Comparison of ENCODE assay signal across 10 mouse cellular contexts in the genomic region with DNA sequence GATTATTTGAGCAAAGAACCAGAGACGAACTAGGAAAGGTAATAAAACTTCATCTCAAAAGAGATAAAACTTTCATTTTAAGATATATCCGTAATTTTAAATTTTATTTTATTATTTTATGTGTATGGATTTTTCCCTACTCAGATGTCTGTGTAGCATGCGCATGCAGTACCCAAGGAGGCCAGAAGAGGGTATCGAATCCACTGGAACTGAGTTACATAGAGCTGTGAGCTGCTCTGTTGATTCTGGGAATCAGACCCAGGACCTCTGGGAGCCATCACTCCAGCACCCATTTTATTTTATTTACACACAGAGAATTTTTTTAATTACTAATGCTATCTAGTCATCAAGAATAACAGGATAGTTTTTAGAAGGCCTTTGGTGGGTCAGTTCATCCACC. TPM values are rescaled to one million over a fixed set of nuclear protein-coding genes. Genes with fewer than 3 reads are reported as not detected.
DNase-seq lines count a peak whose midpoint lies in the region; ATAC-seq and TF ChIP-seq lines count a peak whose summit lies in the region.
"Had no signal": no experiment of that assay in that cellular context is flagged by ENCODE, and none has a peak within 500 bp of the region (broad histone marks: within the 10 kb centered on the region; RNA-seq: fewer than 3 reads in every experiment).

No protein-coding gene starts in this region.

- DNase-seq in adrenal gland, postnatal 10 days: peak; percentile 65
- no peak for DNase-seq in adrenal gland, adult 8-10 months
- no peak for DNase-seq in left cerebral cortex, adult 2 months (ENCODE audit: extremely low spot score in 1 of 2, low spot score in 2 of 2)
- no peak for DNase-seq in left cerebral cortex, adult 11 months (ENCODE audit: low spot score)
- peak; percentile 25 for DNase-seq in embryo, embryonic 9.5 days (ENCODE audit: extremely low spot score)
- DNase-seq in ovary, postnatal 36 days (ENCODE audit: low spot score): no peak

- TF ChIP-seq CTCF in left cerebral cortex, adult 2 months (IDR thresholded peaks at IDR 0.05): peak; percentile 74
- peak; percentile 44; the same call in 1 of the 2 replicates for TF ChIP-seq CTCF in small intestine, adult 2 months (IDR thresholded peaks at IDR 0.05; ENCODE audit: extremely low read depth, insufficient read length, insufficient replicate concordance, low read depth, low read length)

- no peak for ATAC-seq in limb, embryonic 13.5 days (ENCODE audit: low FRiP score, low read depth)

- no peak overlapping the region for H3K4me2 ChIP-seq in limb, embryonic 13.5 days (replicated peaks)
- H3K4me2 ChIP-seq: heart, embryonic 13.5 days; neural tube, embryonic 12.5 days had no signal

- no peak overlapping the region for H3K9ac ChIP-seq in limb, embryonic 13.5 days
- H3K9ac ChIP-seq: heart, embryonic 13.5 days; neural tube, embryonic 12.5 days had no signal

- H3K36me3 ChIP-seq in limb, embryonic 13.5 days: no peaks in the 10 kb centered on the region
- no peaks in the 10 kb centered on the region for H3K36me3 ChIP-seq in small intestine, adult 2 months (ENCODE audit: control insufficient read depth, insufficient read depth, low read length)
- H3K36me3 ChIP-seq: heart, embryonic 13.5 days; neural tube, embryonic 12.5 days had no signal

- 61% methylated on average over 4 of the region's 4 CpGs for WGBS in limb, embryonic 13.5 days
- WGBS in small intestine, adult 2 months: 86% methylated on average over 4 of the region's 4 CpGs

- intact Hi-C loops in left cerebral cortex, adult 2 months (cut with DNase I): no loop called here

- H3K27ac ChIP-seq in left cerebral cortex, adult 2 months: no peak overlapping the region
- H3K27ac ChIP-seq in limb, embryonic 13.5 days: peak overlapping the region; percentile 44; the same call in 1 of the 2 replicates
- no peak overlapping the region for H3K27ac ChIP-seq in small intestine, adult 2 months (ENCODE audit: insufficient read depth, low read depth, low read length)
- H3K27ac ChIP-seq: heart, embryonic 13.5 days; neural tube, embryonic 12.5 days had no signal

- peaks cover 68% of the 10 kb centered on the region for H3K4me1 ChIP-seq in limb, embryonic 13.5 days
- peaks cover 29% of the 10 kb centered on the region for H3K4me1 ChIP-seq in small intestine, adult 2 months (ENCODE audit: control insufficient read depth, insufficient read depth, insufficient read length, low read length)

- no peaks in the 10 kb centered on the region for H3K27me3 ChIP-seq in limb, embryonic 13.5 days
- H3K27me3 ChIP-seq in small intestine, adult 2 months (ENCODE audit: control insufficient read depth, insufficient read depth, low read length): no peaks in the 10 kb centered on the region
- H3K27me3 ChIP-seq: heart, embryonic 13.5 days; neural tube, embryonic 12.5 days had no signal

- no peak overlapping the region for H3K4me3 ChIP-seq in left cerebral cortex, adult 2 months
- no peak overlapping the region for H3K4me3 ChIP-seq in limb, embryonic 13.5 days
- H3K4me3 ChIP-seq in small intestine, adult 2 months (ENCODE audit: low read depth, low read length): no peak overlapping the region
- H3K4me3 ChIP-seq: heart, embryonic 13.5 days; neural tube, embryonic 12.5 days had no signal

- H3K9me3 ChIP-seq in limb, embryonic 13.5 days: peaks cover 6% of the 10 kb centered on the region; the same call in 1 of the 2 replicates
- H3K9me3 ChIP-seq: heart, embryonic 13.5 days; neural tube, embryonic 12.5 days had no signal

- TF ChIP-seq POLR2A in small intestine, adult 2 months (IDR thresholded peaks at IDR 0.05; ENCODE audit: low read depth, low read length): no peak

RNA-seq across cellular contexts. Expression of gene Tom1l2, which starts 45.9 kb away (rescaled TPM):
- 10 to 100 TPM; 49.9 to 61.5 TPM for total RNA-seq in adrenal gland, postnatal 10 days (2021)
- total RNA-seq in adrenal gland, adult 8-10 months (2022): 100 to 1,000 TPM in 3 of 4 experiments, 10 to 100 TPM in 1; 98.4 to 137 (median 112) TPM
- 100 to 1,000 TPM; 216 to 221 TPM for total RNA-seq in left cerebral cortex, adult 2 months (2021)
- polyA plus RNA-seq in limb, embryonic 13.5 days (2015; fragmentation: Nextera tagmentation; extraction: Ambion mirVana): 26.4 and 27.9 TPM in 2 replicates
- 73.6 and 152 TPM in 2 replicates for polyA plus RNA-seq in small intestine, adult 2 months (2012; rRNA removed)

RNA-seq across cellular contexts. Expression of gene Drc3, which starts 46.3 kb away (rescaled TPM):
- total RNA-seq in adrenal gland, postnatal 10 days (2021): 1 to 10 TPM; 1.1 to 1.5 TPM
- 1 to 10 TPM; 1.8 to 3.8 (median 2.7) TPM for total RNA-seq in adrenal gland, adult 8-10 months (2022)
- 10 to 100 TPM; 11.7 to 12.5 TPM for total RNA-seq in left cerebral cortex, adult 2 months (2021)
- polyA plus RNA-seq in limb, embryonic 13.5 days (2015; fragmentation: Nextera tagmentation; extraction: Ambion mirVana): 1.0 and 1.5 TPM in 2 replicates
- polyA plus RNA-seq in small intestine, adult 2 months (2012; rRNA removed): 0.30 and 0.33 TPM in 2 replicates

Comparison
In these comparisons a context has a peak if more than half of its experiments do, and no peak if none do; other contexts are left out.
1. DNase-seq: peak in adrenal gland, postnatal 10 days (single experiment) and embryo, embryonic 9.5 days (single experiment); none in adrenal gland, adult 8-10 months (single experiment), left cerebral cortex, adult 2 months (0 of 2), left cerebral cortex, adult 11 months (single experiment) and ovary, postnatal 36 days (single experiment).